Mouse (Mus musculus) kidney, postnatal 0 days (tissue): ENCODE measurements around the gene Ccdc177. TPM values are rescaled to one million over a fixed set of nuclear protein-coding genes. Genes with fewer than 3 reads are reported as not detected.

Experiments
- ATAC-seq: fragments of 200-750 bp; cut with Nextera tagmentation; replicated peaks from 2 replicates; pipeline ENCODE4 v1.8.0; 2017; ENCODE audit warnings: low read depth, moderate number of reproducible peaks, moderate TSS enrichment, moderate library complexity; ENCODE audit not compliant: low FRiP score
- DNase-seq: peaks from one replicate; pipeline ENCODE4 v3.0.0-alpha.2; 2016; ENCODE audit warnings: low spot score
- H3K27ac ChIP-seq: fragments of 300-500 bp; sonication (generic); 2 replicates; pipeline ENCODE4 v1.5.1; 2014; ENCODE audit warnings: mild to moderate bottlenecking
- H3K27me3 ChIP-seq: fragments of 300-500 bp; sonication (generic); 2 replicates; pipeline ENCODE4 v1.6.1; 2014; ENCODE audit warnings: low read length, mixed read lengths; ENCODE audit not compliant: insufficient read depth
- H3K36me3 ChIP-seq: fragments of 300-500 bp; sonication (generic); 2 replicates; pipeline ENCODE4 v1.6.1; 2014; ENCODE audit warnings: low read length, mixed read lengths; ENCODE audit not compliant: insufficient read depth
- H3K4me1 ChIP-seq: fragments of 300-500 bp; sonication (generic); replicated peaks from 2 replicates; pipeline ENCODE4 v1.6.1; 2014; ENCODE audit warnings: antibody characterized with exemption, low read length, mixed read lengths; ENCODE audit not compliant: insufficient read depth
- H3K4me2 ChIP-seq: fragments of 300-500 bp; sonication (generic); 2 replicates; pipeline ENCODE4 v1.6.1; 2014; ENCODE audit warnings: mild to moderate bottlenecking, low read length, moderate library complexity, mixed read lengths
- H3K4me3 ChIP-seq: fragments of 300-500 bp; sonication (generic); replicated peaks from 2 replicates; pipeline ENCODE4 v1.5.1; 2014; ENCODE audit warnings: low read depth, low read length
- H3K9ac ChIP-seq: fragments of 300-500 bp; sonication (generic); 2 replicates; pipeline ENCODE4 v1.6.1; 2014; ENCODE audit warnings: low read depth, low read length
- H3K9me3 ChIP-seq: fragments of 300-500 bp; sonication (generic); replicated peaks from 2 replicates; pipeline ENCODE4 v1.6.1; 2016; ENCODE audit warnings: low read length, inconsistent platforms, mixed read lengths
- CTCF ChIP-seq: IDR thresholded peaks from 2 replicates; pipeline ENCODE4 v1.5.1; 2016; ENCODE audit warnings: antibody characterized with exemption, low read depth, mild to moderate bottlenecking, moderate library complexity
- WGBS: fragments of 180-500 bp; shearing (Covaris S2); extraction: QIAGEN DNeasy Blood & Tissue Kit; methylation state at CpG from one replicate; pipeline ENCODE4 v1.1.7; 2014; 5-methylcytosine and 5-hydroxymethylcytosine counted together
- polyA plus RNA-seq: library from polyadenylated mRNA; unstranded; fragments of >200 nt; fragmentation: Nextera tagmentation; extraction: Ambion mirVana; gene quantifications from 2 replicates; pipeline ENCODE4 v1.2.1, GENCODE M21; 2015

Gene Ccdc177
- polyA plus RNA-seq, 1 experiment from 2014 or later: 0.08 TPM

DNA sequence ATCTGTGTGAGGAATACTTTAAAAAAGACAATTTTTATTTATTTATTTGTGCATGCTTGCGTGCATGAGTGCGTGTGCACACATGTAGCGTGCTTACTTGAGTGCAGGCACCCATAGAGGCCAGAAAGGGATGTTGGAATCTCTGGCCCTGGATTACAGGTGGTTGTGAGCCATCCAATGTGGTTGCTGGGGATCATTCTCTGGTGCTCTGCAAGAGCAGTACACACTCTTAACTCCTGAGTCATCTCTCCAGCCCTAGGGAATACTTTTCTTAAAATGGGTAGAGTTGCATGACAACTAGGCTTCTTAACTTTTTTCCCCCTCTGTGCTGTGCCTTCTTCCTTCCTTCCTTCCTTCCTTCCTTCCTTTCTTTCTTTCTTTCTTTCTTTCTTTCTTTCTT lies 39.7 kb upstream of the Ccdc177 start:
- no peak for TF ChIP-seq CTCF
- Histone ChIP-seq H3K4me2 (no peak overlapping the region), H3K4me3 (no peak overlapping the region), H3K9me3 (no peaks in the 10 kb centered on the region), H3K9ac (no peak overlapping the region), H3K27me3 (no peaks in the 10 kb centered on the region), H3K36me3 (no peaks in the 10 kb centered on the region), H3K27ac (no peak overlapping the region), H3K4me1 (0 out of 2 replicates have a peak, but pooled peaks cover 10% of the 10 kb centered on the region)
- WGBS: 96% methylated on average over 3 of the region's 3 CpGs
- DNase-seq (no peak), ATAC-seq (no peak)

DNA sequence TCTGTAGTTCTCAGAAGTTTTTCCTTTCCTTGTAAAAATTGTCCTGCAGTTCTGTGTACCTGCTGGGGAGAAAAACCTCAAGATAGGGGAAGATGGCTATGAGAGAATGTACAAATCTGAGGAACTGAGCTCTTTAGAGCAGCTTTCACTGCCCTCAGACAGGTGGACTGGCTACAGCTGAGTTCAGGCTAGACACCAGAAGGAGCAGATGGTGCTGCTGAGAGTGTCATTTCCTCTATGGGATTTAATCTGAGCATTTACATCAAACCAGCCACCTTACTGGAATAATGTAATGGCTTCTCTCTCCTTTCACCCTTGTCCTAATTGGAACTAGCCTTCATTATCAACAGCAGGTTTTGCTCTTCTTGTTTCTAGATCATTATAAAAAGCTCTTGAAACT lies 37.8 kb upstream of the Ccdc177 start:
- peaks cover 7% of the 10 kb centered on the region; the same call in 1 of the 2 replicates for H3K4me1 ChIP-seq
- no peak overlapping the region for H3K4me3 ChIP-seq
- no peak overlapping the region for H3K4me2 ChIP-seq
- H3K9ac ChIP-seq: no peak overlapping the region
- TF ChIP-seq CTCF: no peak
- no peaks in the 10 kb centered on the region for H3K36me3 ChIP-seq
- no peak overlapping the region for H3K27ac ChIP-seq
- H3K9me3 ChIP-seq: no peaks in the 10 kb centered on the region
- ATAC-seq: no peak
- no peak for DNase-seq
- no peaks in the 10 kb centered on the region for H3K27me3 ChIP-seq

DNA sequence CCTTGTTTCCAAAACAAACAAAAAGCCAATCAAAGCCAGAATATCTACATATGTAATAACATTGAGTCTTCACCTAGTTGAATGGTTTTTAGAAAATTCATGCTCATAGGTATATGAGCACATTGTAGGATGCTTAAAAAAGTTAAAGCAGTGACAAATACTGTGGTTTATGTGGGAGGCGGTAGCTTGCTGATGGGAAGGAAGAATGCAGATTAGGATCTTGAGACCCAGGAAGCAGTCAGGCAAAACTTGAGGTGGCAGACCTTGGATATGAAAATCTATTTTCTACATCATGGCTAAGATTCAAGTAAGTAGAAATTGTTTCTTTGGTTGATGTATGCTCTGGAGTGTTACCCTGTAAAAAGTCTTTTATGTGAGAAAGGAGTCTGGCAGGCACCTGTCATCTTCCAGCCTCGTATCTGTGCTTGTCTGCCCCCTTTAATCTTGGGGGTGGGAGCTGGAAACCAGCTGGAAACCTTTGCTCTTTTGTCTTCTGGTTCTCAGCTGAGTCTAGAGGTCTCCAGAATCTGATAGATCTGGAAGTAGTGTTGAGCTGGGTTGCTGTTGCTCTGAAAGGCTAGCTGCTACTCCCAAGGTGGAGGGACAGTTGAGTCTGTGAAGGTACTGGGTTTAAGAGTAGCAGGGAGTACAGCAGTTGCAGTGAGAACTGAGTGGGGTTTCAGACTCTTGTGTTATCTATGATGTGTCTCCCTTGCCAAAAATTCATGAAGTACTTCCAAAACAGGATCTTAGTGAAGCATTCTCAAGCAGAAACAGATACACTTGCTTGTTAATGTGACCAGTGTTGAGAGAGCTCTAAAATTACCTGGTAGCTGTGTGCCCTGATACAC lies 34.7 kb upstream of the Ccdc177 start:
- DNase-seq: no peak
- Histone ChIP-seq H3K4me2 (no peak overlapping the region), H3K9ac (no peak overlapping the region), H3K4me3 (no peak overlapping the region), H3K27me3 (no peaks in the 10 kb centered on the region), H3K36me3 (no peaks in the 10 kb centered on the region), H3K4me1 (peaks cover 8% of the 10 kb centered on the region; the same call in 1 of the 2 replicates), H3K27ac (no peak overlapping the region), H3K9me3 (no peaks in the 10 kb centered on the region)
- 59% methylated on average over 2 of the region's 2 CpGs for WGBS
- TF ChIP-seq CTCF: no peak
- ATAC-seq: no peak

DNA sequence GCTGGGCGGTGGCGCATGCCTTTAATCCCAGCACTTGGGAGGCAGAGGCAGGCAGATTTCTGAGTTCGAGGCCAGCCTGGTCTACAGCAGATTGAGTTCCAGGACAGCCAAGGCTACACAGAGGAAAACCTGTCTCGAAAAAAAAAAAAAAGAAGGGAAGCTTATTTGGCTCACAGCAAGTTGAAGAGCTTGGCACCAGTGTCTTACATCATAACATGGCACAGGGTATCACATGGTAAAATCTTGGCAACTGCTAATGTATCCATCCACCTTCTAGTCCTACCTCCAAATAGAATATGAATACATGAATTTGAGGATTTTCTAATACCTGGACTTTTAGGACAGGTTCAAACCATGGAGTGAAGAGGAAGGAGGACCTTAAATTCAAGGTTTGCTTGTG lies 34.0 kb upstream of the Ccdc177 start:
- 96% methylated on average over 4 of the region's 4 CpGs for WGBS
- Histone ChIP-seq H3K27me3 (no peaks in the 10 kb centered on the region), H3K4me1 (peaks cover 12% of the 10 kb centered on the region; the same call in 1 of the 2 replicates), H3K4me3 (no peak overlapping the region), H3K4me2 (no peak overlapping the region), H3K9ac (no peak overlapping the region), H3K9me3 (no peaks in the 10 kb centered on the region), H3K36me3 (no peaks in the 10 kb centered on the region), H3K27ac (no peak overlapping the region)
- DNase-seq (no peak), ATAC-seq (no peak)
- no peak for TF ChIP-seq CTCF

DNA sequence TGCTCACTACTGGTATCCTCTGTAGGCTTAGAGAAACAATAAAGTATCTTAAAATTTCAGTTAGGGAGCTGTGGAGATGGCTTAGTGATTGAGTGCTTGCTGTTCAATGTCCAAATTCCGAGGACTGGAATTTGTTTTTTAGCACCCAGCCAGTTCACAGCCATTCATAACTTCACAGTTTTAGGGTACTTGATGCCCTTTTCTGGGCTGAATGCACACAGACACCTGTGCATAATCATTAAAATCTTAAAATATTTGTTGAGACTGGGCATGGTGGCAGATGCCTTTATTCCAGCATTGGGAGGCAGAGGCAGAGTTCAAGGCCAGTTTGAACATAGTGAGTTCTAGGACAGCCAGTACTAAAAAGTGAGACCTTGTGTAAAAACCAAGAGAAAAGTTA lies 33.0 kb upstream of the Ccdc177 start:
- H3K4me1 ChIP-seq: peaks cover 12% of the 10 kb centered on the region; the same call in 1 of the 2 replicates
- H3K36me3 ChIP-seq: no peaks in the 10 kb centered on the region
- WGBS: 72% methylated on average over 1 of the region's 1 CpGs
- no peak for TF ChIP-seq CTCF
- DNase-seq: no peak
- no peak overlapping the region for H3K27ac ChIP-seq
- H3K9ac ChIP-seq: no peak overlapping the region
- no peak overlapping the region for H3K4me3 ChIP-seq
- H3K4me2 ChIP-seq: no peak overlapping the region
- no peak for ATAC-seq
- H3K9me3 ChIP-seq: no peaks in the 10 kb centered on the region
- no peaks in the 10 kb centered on the region for H3K27me3 ChIP-seq

DNA sequence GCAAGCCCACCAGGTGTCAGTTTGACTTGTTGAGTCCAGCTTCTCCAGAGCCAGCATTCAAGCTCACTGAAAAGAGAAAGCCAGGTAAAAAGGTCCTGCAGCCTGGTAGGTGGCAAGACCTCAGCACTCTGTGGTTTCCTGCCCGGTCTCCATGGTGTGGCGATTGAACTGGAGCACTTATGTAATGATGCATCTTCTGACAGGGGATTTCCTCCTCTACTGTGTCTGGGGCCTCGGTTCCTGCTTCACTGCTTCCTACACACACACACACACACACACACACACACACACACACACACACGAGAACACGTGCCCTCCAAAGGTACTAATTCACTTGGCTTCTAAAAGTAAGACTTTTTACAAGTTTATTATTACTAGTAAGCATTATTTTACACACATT lies 32.4 kb upstream of the Ccdc177 start:
- no peak for TF ChIP-seq CTCF
- Histone ChIP-seq H3K27ac (no peak overlapping the region), H3K4me3 (no peak overlapping the region), H3K4me1 (peaks cover 12% of the 10 kb centered on the region; the same call in 1 of the 2 replicates), H3K36me3 (no peaks in the 10 kb centered on the region), H3K4me2 (no peak overlapping the region; the same call in 1 of the 2 replicates), H3K9me3 (no peaks in the 10 kb centered on the region), H3K27me3 (no peaks in the 10 kb centered on the region), H3K9ac (no peak overlapping the region)
- ATAC-seq: no peak
- 47% methylated on average over 5 of the region's 5 CpGs for WGBS
- DNase-seq: no peak
